Mouse (Mus musculus) G1E (cell line): ENCODE measurements around the gene Gfra1. TPM values are rescaled to one million over a fixed set of nuclear protein-coding genes. Genes with fewer than 3 reads are reported as not detected.

Source experiments
- ATAC-seq: 2 replicates; pipeline ENCODE4 v1.8.0; 2016; ENCODE audit warnings: mild to moderate bottlenecking; ENCODE audit not compliant: insufficient number of reproducible peaks, poor library complexity, low FRiP score, severe bottlenecking; ENCODE audit errors: extremely low read depth
- DNase-seq: peaks from one replicate; pipeline ENCODE4 v3.0.0; 2012; ENCODE audit warnings: low spot score
- H3K27me3 ChIP-seq: 2 replicates; pipeline ENCODE4 v1.6.1; 2012; ENCODE audit warnings: mild to moderate bottlenecking, low read length, inconsistent platforms; ENCODE audit not compliant: insufficient read depth
- H3K36me3 ChIP-seq: replicated peaks from 2 replicates; pipeline ENCODE3; 2012; ENCODE audit warnings: mild to moderate bottlenecking, inconsistent platforms
- H3K4me1 ChIP-seq: 2 replicates; pipeline ENCODE4 v1.6.1; 2012; ENCODE audit warnings: low read depth, low read length, inconsistent platforms, mixed read lengths; ENCODE audit not compliant: insufficient read depth
- H3K4me3 ChIP-seq: 2 replicates; pipeline ENCODE4 v1.5.1; 2012; ENCODE audit warnings: low read depth, mild to moderate bottlenecking, inconsistent platforms, low read length, moderate library complexity, mixed read lengths
- H3K9me3 ChIP-seq: replicated peaks from 2 replicates; pipeline ENCODE4 v1.6.1; 2012; ENCODE audit warnings: inconsistent platforms
- CTCF ChIP-seq: IDR thresholded peaks from 2 replicates; pipeline ENCODE4 v1.5.1; 2012; ENCODE audit warnings: low read depth, low read length, inconsistent platforms, mixed read lengths
- GATA1 ChIP-seq: IDR thresholded peaks from 2 replicates; pipeline ENCODE4 v1.6.1; 2012; ENCODE audit warnings: borderline replicate concordance, low read length, inconsistent platforms, mixed read lengths
- GATA2 ChIP-seq: IDR thresholded peaks from 2 replicates; pipeline ENCODE4 v1.6.1; 2012; ENCODE audit warnings: low read depth, low read length, inconsistent platforms, borderline replicate concordance
- POLR2AphosphoS5 ChIP-seq: IDR thresholded peaks from 2 replicates; pipeline ENCODE4 v1.6.1; 2012; ENCODE audit warnings: low read depth, low read length, inconsistent platforms; ENCODE audit not compliant: insufficient replicate concordance
- TAL1 ChIP-seq: conservative IDR thresholded peaks from 2 replicates; pipeline ENCODE4 v1.6.1; 2012; ENCODE audit warnings: low read depth, low read length, inconsistent platforms, mixed read lengths
- polyA plus RNA-seq: library from polyadenylated mRNA; stranded (reverse); fragments of >175 nt; gene quantifications from 2 replicates; pipeline ENCODE4 v1.2.3, GENCODE M21; 2012
- total RNA-seq, 2 experiments: library from RNA; stranded (forward) in 1 of 2; stranded (reverse) in 1 of 2; fragments of 200-1000 nt in 1 of 2; fragments of >200 nt in 1 of 2; fragmentation: Nextera tagmentation in 1 of 2; gene quantifications; 2 replicates each; pipeline ENCODE4 v1.2.3; 2014 to 2017

The Gfra1 gene
- total and polyA plus RNA-seq, 3 experiments, result 0.16 TPM; not detected in 2

DNA sequence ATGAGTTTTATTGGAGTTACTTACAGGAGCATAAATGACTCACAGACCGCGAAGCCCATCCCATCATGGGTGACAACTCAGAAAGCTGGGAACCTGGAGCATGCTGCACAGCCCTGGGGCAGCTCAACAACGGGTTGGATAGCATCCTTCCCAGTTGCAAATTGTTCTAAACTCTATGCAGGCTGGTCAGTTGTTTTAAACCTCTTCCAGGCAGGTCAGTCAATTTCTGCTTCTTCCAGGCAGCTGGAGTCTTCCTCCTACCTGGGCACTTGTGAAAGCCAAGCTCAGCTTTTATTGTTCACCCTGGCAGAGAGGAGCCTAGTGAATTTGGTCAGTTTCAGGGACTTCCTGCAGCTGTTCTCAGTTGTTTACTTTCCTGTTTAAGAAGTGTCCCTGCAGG is 18.5 kb upstream of the Gfra1 start:
- Histone ChIP-seq H3K9me3 (peaks cover 9% of the 10 kb centered on the region), H3K4me3 (no peak overlapping the region), H3K27me3 (no peaks in the 10 kb centered on the region), H3K36me3 (no peaks in the 10 kb centered on the region), H3K4me1 (no peaks in the 10 kb centered on the region)
- TF ChIP-seq GATA1, result no peak
- TF ChIP-seq POLR2AphosphoS5, result no peak
- no peak for TF ChIP-seq TAL1
- no peak for TF ChIP-seq GATA2
- TF ChIP-seq CTCF, result no peak
- no peak for ATAC-seq
- no peak for DNase-seq

DNA sequence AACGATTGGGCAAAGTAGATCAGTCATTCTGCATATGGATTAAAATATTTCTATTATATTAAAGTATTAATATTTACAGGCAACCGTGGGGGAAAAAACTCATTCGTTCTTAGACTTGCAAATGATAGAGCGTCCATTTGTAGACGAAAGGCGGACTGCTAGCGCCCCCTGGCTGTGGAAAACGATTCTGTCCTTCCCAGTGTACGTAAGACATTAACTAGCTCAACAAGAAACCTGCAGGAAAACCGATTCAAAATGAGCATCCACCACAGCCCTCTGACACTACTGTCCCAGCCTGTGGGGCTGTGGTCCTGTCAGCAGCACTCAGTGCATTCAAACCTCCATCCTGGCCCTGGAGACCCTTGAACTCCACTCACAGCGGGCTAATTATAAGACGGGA is 13.7 kb upstream of the Gfra1 start:
- Histone ChIP-seq H3K27me3 (no peaks in the 10 kb centered on the region), H3K4me3 (no peak overlapping the region), H3K4me1 (no peaks in the 10 kb centered on the region), H3K9me3 (peaks cover 10% of the 10 kb centered on the region), H3K36me3 (no peaks in the 10 kb centered on the region)
- no peak for ATAC-seq
- TF ChIP-seq POLR2AphosphoS5 (no peak), TAL1 (no peak), CTCF (no peak), GATA2 (no peak), GATA1 (no peak)
- no peak for DNase-seq

DNA sequence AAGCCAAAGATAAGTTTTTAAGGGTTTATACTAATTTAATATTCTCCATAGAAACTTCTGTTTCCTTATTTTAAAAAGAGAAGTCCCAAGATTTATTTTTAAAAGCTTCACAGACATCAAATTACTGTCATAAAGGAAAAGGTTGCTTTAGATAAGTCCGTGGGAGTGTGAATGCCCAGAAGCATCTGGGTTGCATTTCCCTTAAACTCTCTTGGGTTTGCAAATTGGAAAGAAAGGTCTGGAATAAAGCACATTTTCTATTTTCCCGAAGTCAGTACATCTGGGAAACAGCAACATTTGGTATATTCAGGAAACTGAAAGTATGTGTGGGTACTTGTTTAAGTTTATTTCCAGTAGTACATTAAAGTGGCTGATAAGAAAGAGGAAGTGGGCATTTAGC is 12.6 kb upstream of the Gfra1 start:
- Histone ChIP-seq H3K4me3 (no peak overlapping the region), H3K27me3 (no peaks in the 10 kb centered on the region), H3K4me1 (no peaks in the 10 kb centered on the region), H3K9me3 (peaks cover 10% of the 10 kb centered on the region), H3K36me3 (no peaks in the 10 kb centered on the region)
- ATAC-seq (no peak), DNase-seq (no peak)
- TF ChIP-seq GATA1 (no peak), CTCF (no peak), POLR2AphosphoS5 (no peak), TAL1 (no peak), GATA2 (no peak)

DNA sequence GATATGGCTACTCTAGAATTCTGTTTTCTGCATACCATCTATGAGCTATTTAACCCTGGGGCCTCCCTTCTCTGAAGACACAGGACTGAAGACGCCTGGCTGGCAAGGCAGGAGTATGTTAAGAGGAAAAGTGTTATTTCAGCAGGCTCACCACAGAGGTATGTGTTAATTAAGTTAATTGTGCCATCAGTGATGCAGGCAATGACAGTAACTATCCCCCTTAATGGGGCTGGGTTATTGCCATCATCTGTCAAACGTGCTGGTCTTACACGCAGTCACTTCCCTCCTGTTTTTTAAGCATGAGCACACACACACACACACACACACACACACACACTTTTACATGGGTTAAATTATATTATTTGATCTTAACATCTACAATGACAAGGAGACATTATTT is 8.0 kb upstream of the Gfra1 start:
- TF ChIP-seq TAL1 (no peak), GATA2 (no peak), GATA1 (no peak), POLR2AphosphoS5 (no peak), CTCF (no peak)

DNA sequence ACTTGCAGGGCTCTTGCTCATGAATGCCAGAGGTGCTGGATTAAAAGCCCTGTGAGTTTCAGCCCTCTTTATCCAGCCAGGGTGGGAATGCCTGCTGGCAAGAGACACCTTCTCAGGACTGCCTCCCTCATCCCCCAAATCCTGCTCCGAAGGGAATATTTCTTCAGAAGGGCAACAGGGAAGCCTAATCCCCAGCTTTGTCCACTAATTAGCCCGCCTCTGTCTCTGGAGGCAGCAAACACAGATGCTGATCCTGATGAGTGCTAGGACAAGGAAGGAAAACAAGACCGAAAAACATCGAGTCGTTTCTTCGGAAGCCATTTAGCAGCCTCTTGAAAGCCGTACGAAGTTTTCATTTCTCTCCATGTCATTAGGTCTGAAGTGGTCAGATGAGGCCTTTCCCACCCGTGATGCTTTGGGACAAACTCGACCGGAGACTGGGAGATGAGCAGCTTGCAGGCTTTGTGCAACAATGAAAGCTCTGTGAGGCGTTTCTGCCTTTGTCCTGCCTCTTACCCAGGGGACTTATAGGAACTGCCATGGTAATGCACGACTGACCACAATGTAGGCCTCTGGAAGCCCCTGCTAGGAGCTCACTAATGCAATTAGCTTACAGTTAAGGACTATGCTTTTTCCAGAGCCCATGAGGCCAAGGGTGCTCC is 4.8 kb upstream of the Gfra1 start:
- H3K4me3 ChIP-seq, result no peak overlapping the region
- no peaks in the 10 kb centered on the region for H3K27me3 ChIP-seq
- H3K36me3 ChIP-seq, result no peaks in the 10 kb centered on the region
- DNase-seq (no peak), ATAC-seq (no peak)
- no peak for TF ChIP-seq POLR2AphosphoS5
- TF ChIP-seq GATA2, result no peak
- TF ChIP-seq GATA1, result no peak
- TF ChIP-seq TAL1, result no peak
- TF ChIP-seq CTCF, result no peak
- peaks cover 25% of the 10 kb centered on the region for H3K9me3 ChIP-seq
- H3K4me1 ChIP-seq, result no peaks in the 10 kb centered on the region

More for the DNA sequence above, 8.0 kb upstream of the Gfra1 start:
- Histone ChIP-seq H3K27me3 (no peaks in the 10 kb centered on the region), H3K4me3 (no peak overlapping the region), H3K4me1 (no peaks in the 10 kb centered on the region), H3K9me3 (peaks cover 16% of the 10 kb centered on the region), H3K36me3 (no peaks in the 10 kb centered on the region)
- ATAC-seq (no peak), DNase-seq (no peak)

DNA sequence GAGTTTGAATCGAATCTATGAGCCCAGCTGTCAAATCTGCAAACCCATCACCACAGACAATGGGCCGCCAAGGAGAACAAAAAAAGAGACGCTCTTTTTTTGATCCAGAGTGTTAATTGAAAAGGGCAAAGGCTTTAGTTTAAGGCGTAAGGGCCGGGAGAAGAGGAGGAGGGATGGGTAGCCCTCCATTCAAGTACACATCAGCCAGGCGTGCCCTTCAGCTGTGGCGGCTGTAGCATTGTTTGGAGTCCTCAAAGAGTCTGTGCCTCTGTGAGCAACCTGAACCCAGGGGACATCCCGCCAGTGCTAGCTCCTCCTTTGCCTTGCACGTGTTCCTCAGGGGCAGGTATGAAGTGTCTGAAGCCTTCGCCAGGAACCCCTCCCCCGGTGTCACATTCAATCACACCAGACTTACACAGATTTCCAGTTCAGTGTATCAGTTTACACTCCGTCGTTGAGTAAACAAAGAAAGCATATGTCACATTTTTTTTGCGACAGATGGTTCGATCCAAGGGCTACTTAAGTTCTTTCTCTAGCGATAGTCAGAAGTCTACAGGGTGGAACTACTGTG is 867 bp upstream of the Gfra1 start:
- no peak for DNase-seq
- TF ChIP-seq POLR2AphosphoS5, result no peak
- TF ChIP-seq CTCF, result no peak
- TF ChIP-seq GATA1, result no peak
- TF ChIP-seq GATA2, result no peak
- no peak for TF ChIP-seq TAL1

More for the DNA sequence above, 867 bp upstream of the Gfra1 start:
- no peaks in the 10 kb centered on the region; the same call in 1 of the 2 replicates for H3K27me3 ChIP-seq
- no peak overlapping the region for H3K4me3 ChIP-seq
- peaks cover 53% of the 10 kb centered on the region for H3K9me3 ChIP-seq
- H3K36me3 ChIP-seq, result no peaks in the 10 kb centered on the region
- no peaks in the 10 kb centered on the region for H3K4me1 ChIP-seq
- no peak for ATAC-seq
